Mouse (Mus musculus): ENCODE data around the gene Hif1an.

Gene Hif1an

GRCm38 (mm10) chr19:44562652-44563206 lies at the start of gene Hif1an:
Gene Hif1an, plus strand, starts transcription at chr19:44562850.
- DNase-seq (ENCODE audit: low read depth, low spot score) = peak; percentile 98

DNA sequence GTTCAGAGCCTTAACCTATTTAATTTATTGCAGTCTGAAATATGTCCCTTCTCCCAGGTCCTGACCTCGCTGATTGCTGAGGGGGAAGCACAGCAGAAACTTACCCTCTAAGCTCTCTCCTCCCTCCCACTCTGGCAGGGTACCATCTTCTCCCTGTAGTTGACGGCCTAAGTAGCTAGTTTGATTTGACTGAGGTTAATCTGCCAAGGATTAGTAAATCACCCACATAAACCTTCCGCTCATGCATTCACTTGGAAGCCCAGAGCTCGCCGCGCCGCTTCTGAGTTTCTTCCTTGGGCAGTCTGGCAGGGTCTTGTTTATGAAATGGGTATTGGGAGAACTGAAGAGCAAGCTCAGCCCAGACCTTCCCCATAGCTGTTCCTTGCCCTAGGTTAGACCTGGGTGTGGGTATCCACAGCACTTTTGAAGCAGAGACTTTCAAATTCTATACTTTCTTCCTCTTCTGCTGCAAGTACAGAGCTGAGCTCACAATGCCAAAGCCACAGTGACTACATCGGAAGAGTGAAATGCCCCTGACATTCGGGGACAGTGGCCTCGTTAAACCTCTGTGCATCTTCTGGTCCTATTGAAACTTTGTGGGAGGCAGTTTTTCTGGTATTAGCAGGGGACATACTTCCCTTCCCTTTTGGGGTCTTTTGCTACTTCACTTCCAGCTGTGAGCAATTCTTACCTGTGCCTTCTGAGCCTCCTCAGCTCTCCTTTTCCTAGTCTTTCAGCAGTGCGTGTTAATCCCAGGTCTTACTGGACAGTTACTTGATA lies 49.4 kb upstream of the Hif1an start:
- no peak for DNase-seq (ENCODE audit: low read depth, low spot score)

DNA sequence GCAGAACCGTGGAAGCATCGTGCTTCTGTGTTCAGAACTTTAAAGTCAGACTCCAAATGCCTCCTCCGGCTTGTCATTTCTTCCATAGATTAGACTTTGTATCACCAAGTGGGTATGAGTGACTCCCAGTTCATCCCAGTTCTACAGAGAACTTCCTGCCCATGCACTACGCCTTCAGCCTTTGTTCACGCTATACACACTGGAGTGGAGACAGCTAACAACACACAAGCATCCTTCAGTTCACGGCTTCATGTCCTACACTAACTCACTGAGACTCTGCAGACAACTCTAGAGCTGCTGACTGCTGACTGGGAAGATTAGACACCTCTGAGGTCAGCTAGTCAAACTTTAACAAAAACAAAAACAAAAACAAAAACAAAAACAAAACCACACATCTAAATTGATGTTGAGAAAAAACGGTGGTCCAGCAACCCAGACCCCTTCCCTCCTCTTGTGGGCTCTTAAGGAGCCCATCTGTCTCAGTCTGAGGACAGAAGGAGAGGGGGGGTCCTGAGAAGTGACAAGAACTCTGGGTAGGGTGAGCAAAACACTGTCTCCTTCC lies 48.6 kb upstream of the Hif1an start:
- DNase-seq (ENCODE audit: low read depth, low spot score) = no peak

DNA sequence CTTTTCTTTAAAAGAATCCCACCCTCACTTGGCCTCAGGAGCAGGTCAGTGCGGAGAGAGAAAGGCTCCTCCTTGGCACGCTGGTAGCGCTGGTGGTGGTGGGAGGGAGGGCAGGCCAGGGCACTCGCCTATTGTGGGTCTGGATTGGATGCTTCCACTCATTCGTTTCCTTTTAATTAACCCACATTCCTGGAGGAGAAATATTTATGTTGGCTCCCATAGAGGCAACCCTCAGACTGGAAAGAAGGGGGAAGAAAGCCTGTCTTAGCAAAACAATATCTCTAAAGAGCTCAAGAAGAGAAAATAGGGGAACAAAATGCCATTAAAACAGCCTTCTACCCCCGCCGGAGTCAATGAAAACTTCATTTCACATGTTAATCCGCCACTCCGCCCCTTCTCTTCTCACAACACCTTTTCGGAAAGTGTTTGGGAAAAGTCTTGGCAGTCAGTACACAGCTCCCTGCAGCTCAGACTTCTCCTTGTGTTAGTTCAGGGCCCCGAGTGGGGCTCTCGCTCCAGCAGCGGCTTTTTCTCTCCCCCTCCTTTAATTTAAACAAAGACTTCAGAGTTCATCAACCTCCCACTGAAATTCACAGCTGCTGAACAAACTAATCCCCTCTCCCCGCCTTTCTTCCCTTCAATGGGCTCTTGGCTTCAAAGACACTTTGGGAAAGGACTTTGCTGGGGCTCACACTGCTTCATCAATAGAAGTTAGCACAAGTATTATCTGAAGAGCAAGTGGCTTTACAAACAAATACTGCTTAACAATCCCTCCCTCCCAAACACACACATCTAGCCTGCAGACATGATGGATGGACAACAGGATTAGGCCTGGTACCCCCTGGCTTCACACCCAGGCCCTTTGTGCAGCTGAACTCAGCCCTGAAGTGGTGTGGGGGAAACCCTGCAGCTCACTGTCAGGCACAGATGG lies 47.9 kb upstream of the Hif1an start:
- DNase-seq (ENCODE audit: low read depth, low spot score) = no peak

DNA sequence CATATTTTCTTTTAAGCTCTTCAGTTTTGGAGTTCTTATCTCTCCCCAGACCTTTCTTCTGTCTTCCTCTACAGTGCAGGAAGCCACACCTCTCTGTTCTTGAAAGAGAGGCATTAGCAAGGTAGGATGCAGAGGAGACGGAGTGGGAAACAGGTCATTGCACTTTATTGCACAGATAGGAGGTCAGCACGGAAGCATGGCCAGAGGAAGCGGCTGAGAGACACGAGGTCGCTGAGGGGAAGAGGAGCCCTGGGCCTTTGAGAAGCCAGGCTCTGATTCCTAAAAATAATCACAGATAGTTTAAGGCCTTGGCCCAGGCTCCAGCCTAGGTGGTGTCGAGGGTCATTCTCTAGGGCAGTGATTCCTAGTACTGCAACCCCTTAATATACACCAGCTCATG lies 46.9 kb upstream of the Hif1an start:
- DNase-seq (ENCODE audit: low read depth, low spot score) = no peak

DNA sequence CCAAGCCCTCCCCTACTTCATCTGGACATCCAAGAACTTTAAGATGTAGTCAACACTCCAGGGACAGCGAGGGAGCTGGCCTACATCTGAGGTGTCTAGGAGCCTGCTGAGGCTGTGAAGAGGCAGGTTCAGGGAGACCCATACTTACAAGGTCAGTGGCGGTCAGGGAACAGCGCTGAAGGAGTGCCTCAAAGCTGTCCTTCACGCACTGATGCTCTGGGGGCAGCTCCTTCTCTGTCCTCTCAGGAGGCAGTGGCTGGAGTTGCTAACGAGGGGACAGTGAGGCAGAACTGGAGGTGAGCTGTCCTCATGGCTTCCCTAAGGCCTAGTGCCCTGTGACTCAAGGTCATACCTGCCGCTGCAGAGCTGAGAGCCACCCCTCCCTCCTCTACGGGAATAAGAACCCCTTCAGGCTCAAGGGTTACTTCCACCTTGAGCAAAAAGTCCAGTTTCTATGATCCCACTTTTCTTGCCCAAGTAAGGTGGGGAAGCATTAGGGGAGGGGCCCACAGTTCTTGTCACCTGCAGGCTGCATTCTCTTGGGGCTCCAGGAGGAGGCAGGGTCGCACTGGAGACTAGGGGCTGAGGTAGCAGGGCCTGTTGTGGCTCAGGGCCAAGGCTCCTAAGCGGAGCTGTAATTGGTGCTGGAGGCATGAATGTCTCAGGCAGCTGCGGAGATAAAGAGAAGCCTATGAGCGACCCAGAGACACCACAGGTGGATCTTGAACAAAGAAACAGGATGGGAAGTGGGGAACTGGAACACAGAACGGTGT lies 44.5 kb upstream of the Hif1an start:
- no peak for DNase-seq (ENCODE audit: low read depth, low spot score)

- DNase-seq (ENCODE audit: low read depth, low spot score) = no peak
Measured at GRCm38 (mm10) chr19:44519152-44519551, 43.5 kb upstream of the Hif1an start.

GRCm38 (mm10) chr19:44525551-44526205 lies 37.0 kb upstream of the Hif1an start:
- no peak for DNase-seq (ENCODE audit: low read depth, low spot score)

- DNase-seq (ENCODE audit: low read depth, low spot score) = no peak
Measured at GRCm38 (mm10) chr19:44530018-44530417, 32.6 kb upstream of the Hif1an start.

- DNase-seq (ENCODE audit: low read depth, low spot score) = no peak
Measured at GRCm38 (mm10) chr19:44535376-44535775, 27.3 kb upstream of the Hif1an start.

DNA sequence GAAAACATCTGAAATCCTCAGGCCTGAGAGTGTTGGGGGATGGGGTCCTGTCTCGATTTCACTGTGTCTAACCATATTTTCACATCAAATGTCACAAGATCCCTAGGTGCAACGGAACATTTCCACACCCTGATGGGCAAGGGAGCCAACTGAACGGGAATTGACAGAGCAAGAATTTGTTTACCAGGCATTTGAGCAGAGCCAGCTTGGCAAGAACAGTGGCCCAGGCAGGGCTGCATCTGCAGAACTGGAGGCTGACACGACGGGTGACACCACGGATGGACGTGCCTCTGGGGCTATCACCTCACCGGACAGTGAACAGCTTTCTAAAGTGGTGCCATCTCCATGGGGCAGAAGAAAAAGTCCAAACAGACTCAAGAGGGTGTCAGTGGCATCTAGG lies 25.2 kb upstream of the Hif1an start:
- no peak for DNase-seq (ENCODE audit: low read depth, low spot score)

DNA sequence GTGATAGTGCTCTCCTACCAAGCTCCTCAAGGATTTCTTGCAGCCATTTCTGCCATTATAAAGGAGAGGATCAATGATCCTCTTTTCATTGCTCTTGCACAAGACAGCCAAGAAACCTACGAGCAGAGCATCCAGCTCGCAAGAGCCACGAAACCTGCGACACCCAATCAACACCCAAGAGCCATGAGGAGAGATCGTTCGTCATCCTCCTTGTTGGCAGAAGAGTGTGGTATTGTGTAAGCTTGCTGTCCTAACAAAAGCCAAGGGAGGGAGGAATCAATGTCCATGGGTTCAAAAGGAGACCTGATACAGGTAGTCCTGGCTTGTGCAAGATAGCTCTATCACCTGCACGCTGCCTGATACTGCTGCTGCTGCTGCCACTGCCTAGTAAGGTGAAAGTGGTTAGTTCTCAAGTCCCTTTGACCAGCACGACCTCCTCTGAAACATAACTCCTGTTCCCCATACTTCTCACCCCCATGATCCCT lies 19.9 kb upstream of the Hif1an start:
- no peak for DNase-seq (ENCODE audit: low read depth, low spot score)

DNA sequence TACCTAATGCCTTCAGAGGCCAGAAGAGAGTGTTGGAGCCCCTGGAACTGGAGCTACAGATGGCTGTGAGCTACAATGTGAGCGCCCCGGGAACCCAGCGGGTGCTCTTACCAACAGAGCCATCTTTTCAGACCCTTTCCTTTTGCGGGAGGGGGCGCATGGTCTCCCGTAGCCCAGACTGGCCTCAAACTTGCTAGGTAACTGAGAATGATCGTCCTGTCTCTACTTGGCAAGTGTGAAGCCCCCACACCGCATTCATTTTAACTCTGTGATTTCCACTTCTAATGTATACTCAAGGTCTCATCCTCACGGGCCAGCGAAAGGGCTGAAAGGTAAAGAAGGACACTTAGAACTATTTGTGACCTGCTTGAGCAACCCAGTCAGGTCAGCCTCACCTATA lies 18.3 kb upstream of the Hif1an start:
- no peak for DNase-seq (ENCODE audit: low read depth, low spot score)

DNA sequence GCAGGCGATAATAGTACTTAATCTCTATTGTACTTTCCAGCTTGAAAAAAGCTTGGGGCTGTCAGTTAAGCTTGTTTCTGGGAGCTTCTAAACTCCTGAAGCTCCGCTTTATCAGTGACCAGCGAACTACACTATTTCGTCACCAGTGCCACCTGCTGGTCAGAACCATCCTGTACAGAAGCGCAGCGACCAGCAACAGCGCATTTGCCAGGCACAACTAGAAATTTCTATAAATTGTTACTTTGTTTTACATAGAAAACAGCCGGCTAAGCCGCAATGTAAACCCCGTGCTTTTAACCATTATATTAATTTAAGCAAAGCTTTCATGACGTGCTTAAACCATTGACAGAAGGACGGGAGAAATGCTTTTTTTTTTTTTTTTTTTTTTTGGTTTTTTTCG lies 17.9 kb upstream of the Hif1an start:
- DNase-seq (ENCODE audit: low read depth, low spot score) = peak; percentile 73

DNA sequence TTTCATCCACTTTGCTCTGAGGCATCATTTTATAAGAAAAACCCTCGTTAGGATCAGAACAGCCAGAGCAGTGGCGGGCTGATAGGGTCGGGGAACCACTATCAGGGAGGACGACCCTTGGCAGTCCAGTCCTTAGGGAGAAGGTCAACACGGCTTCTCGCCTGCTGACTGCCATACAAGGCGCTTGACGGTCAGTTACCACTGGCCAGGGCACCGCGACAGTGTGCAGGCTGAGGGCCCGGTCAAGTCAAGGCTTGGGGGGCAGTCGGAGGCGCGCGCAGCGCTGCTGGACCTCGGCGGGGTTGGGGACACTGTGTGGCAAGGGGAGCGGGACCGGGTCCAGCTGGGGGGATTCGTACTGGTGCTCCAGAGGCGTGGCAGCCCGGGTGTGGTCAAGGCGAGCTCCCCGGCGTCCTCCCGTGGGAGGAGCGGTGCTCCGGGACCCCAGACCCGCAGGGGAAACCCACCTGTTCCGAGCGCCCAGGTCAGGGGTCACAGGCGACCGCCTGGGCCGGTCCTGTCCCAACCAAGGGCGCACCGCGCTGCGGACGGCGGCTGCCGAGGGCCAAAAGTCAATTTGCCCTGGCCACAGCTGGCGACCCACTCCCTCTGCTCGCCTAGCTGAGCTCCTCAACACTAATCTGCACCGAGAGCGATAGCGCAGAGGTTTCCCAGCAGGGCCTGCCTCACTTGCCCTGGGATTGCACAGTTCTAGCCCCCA lies 17.2 kb upstream of the Hif1an start, which contains the start of gene Sec31b:
Sec31b (minus strand) TSS at position 544 of the 721 bp plus-strand sequence.
- DNase-seq (ENCODE audit: low read depth, low spot score) = no peak

DNA sequence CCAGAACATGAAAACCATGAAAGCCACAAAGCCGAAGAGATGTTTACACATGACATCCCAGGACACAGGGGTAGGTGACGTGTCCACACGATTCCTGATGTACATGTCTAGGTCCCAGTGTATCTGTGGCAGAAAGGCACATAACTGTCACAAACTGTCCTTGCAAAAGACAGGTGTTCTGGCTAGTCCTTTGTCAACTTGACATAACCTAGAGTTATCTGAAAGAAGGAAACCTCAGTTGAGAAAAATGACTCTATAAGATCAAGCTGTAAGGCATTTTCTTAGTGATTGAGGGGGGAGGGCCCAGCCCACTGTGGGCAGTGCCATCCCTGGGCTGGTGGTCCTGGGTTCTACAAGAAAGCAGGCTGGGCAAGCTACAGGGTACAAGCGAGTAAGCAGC lies 9.9 kb upstream of the Hif1an start, which contains the start of gene Gm20538:
Gm20538 (minus strand) TSS at position 101 of the 400 bp plus-strand sequence.
- DNase-seq (ENCODE audit: low read depth, low spot score) = no peak

- DNase-seq (ENCODE audit: low read depth, low spot score) = no peak
Measured at GRCm38 (mm10) chr19:44553286-44553685, 9.4 kb upstream of the Hif1an start.

DNA sequence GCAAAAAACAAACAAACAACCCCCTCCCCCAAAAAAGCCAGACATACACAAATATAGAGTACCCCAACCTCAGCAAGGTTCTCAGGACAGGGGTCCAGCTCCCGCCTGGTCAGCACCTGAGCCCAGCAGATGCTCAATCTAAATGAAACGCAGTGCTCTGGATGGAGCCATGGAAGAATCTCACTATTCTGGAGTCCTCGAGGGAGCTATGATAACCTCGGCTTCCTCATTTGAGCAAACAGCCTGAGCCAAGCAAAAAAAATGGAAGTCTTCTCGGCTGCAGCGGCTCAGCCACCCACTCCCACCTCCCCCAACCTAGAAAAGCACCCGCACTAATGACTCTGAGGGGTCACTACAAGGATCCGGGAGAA lies 8.2 kb upstream of the Hif1an start:
- DNase-seq (ENCODE audit: low read depth, low spot score) = no peak

DNA sequence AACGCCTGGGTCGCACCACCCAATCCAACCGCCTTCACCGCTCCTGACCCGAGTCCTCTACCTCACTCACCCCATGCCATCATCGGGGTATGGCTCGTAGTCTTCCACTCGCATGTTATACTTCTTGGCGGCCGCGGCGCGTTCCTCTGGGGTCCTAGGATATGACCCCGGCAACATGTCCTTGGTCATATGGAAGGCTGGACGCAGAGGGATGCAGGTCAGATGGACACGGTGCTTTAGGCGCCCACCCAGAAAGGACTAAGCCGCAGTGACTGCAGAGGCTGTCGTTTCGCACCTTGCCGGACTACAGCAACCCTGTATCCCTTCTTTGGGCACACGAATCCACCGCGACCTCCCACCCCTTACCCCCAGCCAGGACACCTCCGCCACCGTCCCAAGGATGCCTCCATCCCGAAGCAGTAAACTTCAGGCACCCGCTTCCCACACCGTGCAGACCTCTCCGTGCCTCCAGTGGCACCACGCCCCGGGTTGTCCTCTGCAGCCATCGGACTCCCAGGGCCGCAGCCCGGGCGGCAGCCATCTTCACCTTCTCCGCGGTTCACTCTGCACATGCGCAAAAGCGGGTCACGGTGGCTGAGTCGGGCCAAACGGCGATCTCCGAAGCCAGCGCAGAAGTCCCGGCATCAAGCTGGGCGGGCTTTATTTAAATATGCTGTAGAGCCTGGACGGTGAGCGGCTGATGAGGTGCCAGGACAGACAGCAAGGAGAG lies 7.6 kb upstream of the Hif1an start, which contains the start of gene Ndufb8:
Ndufb8 (minus strand) TSS at position 580 of the 730 bp plus-strand sequence.
- peak; percentile 94 for DNase-seq (ENCODE audit: low read depth, low spot score)
